Mouse (Mus musculus) intestine, postnatal 0 days (tissue): Measurements from ENCODE around the gene Itprid1. TPM values are rescaled to one million over a fixed set of nuclear protein-coding genes. Genes with fewer than 3 reads are reported as not detected.

Source experiments
- ATAC-seq: fragments of 200-750 bp; cut with Nextera tagmentation; 2 replicates; pipeline ENCODE4 v1.8.0; 2017; ENCODE audit warnings: mild to moderate bottlenecking, moderate TSS enrichment, moderate library complexity
- H3K27ac ChIP-seq: fragments of 300-500 bp; sonication (generic); 2 replicates; pipeline ENCODE4 v1.5.1; 2014; ENCODE audit warnings: mild to moderate bottlenecking, low read depth, low read length, moderate library complexity
- H3K27me3 ChIP-seq: fragments of 300-500 bp; sonication (generic); replicated peaks from 2 replicates; pipeline ENCODE4 v1.6.1; 2014; ENCODE audit warnings: low read length, mixed read lengths; ENCODE audit not compliant: control insufficient read depth, insufficient read depth
- H3K36me3 ChIP-seq: fragments of 300-500 bp; sonication (generic); 2 replicates; pipeline ENCODE4 v1.6.1; 2014; ENCODE audit warnings: mild to moderate bottlenecking, moderate library complexity; ENCODE audit not compliant: control insufficient read depth, insufficient read depth
- H3K4me1 ChIP-seq: fragments of 300-500 bp; sonication (generic); replicated peaks from 2 replicates; pipeline ENCODE4 v1.6.1; 2014; ENCODE audit warnings: antibody characterized with exemption, low read length, mixed read lengths; ENCODE audit not compliant: control insufficient read depth, insufficient read depth
- H3K4me2 ChIP-seq: fragments of 300-500 bp; sonication (generic); replicated peaks from 2 replicates; pipeline ENCODE4 v1.6.1; 2014; ENCODE audit warnings: low read depth, mild to moderate bottlenecking, moderate library complexity
- H3K4me3 ChIP-seq: fragments of 300-500 bp; sonication (generic); 2 replicates; pipeline ENCODE4 v1.5.1; 2014; ENCODE audit warnings: low read depth, low read length
- H3K9ac ChIP-seq: fragments of 300-500 bp; sonication (generic); 2 replicates; pipeline ENCODE4 v1.6.1; 2014; ENCODE audit warnings: mild to moderate bottlenecking, low read depth, low read length
- H3K9me3 ChIP-seq: fragments of 300-500 bp; sonication (generic); 2 replicates; pipeline ENCODE4 v1.6.1; 2016; ENCODE audit warnings: mixed run types; ENCODE audit not compliant: control insufficient read depth
- CTCF ChIP-seq: sonication (generic); IDR thresholded peaks from 2 replicates; pipeline ENCODE4 v1.5.1; 2016; ENCODE audit warnings: low read depth, mild to moderate bottlenecking, control low read depth, antibody characterized with exemption, moderate library complexity
- WGBS: fragments of 180-500 bp; shearing (Covaris S2); extraction: QIAGEN DNeasy Blood & Tissue Kit; methylation state at CpG from one replicate; pipeline ENCODE4 v1.1.7; 2014; 5-methylcytosine and 5-hydroxymethylcytosine counted together
- polyA plus RNA-seq: library from polyadenylated mRNA; unstranded; fragments of >200 nt; fragmentation: Nextera tagmentation; extraction: Ambion mirVana; gene quantifications from 2 replicates; pipeline ENCODE4 v1.2.1, GENCODE M21; 2015

The Itprid1 gene
- polyA plus RNA-seq, result not detected in 2 replicates

DNA sequence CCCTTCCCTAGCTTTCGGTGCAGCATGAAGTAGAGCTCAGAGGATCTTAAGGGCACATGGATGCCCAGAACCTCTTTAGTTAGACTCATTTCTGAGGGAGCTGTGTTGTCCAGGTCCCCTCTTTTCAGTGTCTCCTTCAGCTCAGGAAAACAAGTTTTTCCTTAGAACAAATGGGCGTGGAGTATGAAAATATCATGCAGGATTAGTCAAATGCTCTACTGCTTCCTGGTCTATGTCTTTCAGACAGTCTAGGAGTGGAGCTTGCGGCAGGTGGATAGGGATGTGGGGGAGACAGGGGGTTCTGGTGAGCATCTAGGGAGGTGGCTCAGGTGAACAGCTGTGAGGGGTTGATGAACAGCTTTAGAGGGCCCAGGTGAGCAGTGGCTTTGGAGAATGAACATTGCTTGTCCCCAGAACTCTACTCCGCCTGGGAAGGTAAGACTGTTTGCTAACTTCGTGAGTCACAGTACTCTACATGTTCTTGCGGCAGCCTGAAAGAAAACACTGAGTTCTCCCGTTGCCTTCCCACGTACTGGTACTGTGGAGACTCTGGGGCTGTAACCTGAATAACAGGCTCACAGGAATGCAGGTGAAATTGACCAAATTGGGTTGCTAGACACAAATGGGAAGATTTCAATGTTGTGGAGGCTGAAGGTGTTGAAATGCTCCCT, at the start of gene Itprid1:
Itprid1 (plus strand) TSS at position 246 of the 671 bp plus-strand sequence.
- H3K27me3 ChIP-seq, result no peaks in the 10 kb centered on the region
- no peaks in the 10 kb centered on the region for H3K9me3 ChIP-seq
- no peak for ATAC-seq
- no peak within 1 kb of the TSS for H3K4me2 ChIP-seq
- H3K4me1 ChIP-seq, result no peaks in the 10 kb centered on the region
- no peak within 1 kb of the TSS for H3K27ac ChIP-seq
- TF ChIP-seq CTCF, result no peak
- 64% methylated on average over 8 of the region's 8 CpGs for WGBS
- no peak within 1 kb of the TSS for H3K9ac ChIP-seq
- no peaks in the 10 kb centered on the region for H3K36me3 ChIP-seq
- no peak within 1 kb of the TSS for H3K4me3 ChIP-seq

DNA sequence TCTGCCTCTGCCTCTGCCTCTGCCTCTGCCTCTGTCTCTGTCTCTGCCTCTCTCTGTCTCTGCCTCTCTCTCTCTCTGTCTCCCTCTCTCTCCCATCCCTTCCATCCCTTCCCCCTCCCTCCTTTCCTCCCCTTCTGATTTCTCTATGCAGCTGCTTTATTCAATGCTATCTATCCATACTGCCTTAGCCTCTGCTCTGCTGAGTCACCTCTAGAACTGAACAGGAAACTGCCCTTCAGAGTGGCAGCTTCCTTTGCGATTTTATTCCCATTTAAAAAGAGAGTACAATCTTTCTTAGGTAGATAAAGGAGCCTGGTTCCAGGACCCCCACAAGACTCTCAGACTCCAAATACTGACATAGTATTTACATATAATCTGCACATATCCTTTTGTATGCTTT, 47.1 kb upstream of the Itprid1 start:
- Histone ChIP-seq H3K27me3 (no peaks in the 10 kb centered on the region), H3K9me3 (no peaks in the 10 kb centered on the region), H3K4me3 (no peak overlapping the region), H3K4me2 (no peak overlapping the region), H3K9ac (no peak overlapping the region), H3K36me3 (no peaks in the 10 kb centered on the region), H3K27ac (no peak overlapping the region), H3K4me1 (no peaks in the 10 kb centered on the region)
- no peak for TF ChIP-seq CTCF
- ATAC-seq, result no peak
- 52% methylated on average over 1 of the region's 1 CpGs for WGBS

DNA sequence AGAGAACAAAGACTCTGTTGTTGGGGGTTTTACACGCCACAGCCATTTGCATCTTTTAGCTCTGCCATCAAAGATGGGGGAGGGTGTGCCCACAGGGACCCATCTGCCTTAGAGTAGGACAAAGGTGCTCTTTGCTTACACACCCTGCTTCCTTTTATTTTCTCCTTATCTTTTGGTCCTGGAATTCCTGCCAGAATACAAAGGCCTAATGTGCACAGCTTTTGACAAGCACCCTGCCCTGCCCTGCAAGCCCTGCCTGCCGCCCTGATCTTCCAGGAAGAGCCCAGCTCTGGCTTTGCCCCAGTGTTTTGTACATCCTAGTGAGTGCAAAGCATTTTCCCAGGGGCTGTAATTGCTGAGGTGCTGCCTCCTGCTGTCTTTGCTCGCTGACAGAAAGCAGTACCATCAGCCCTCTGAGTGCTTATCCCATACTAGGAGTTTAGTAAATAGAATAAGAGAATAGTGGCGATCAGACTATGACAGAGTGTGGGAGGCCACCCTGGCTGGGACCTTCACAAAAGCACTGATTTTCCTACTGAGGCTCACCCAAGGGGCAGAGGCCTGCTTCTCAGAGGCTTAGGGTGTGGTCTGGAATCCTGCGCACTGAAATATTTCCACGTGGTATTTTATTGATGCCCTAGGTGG, 44.7 kb upstream of the Itprid1 start:
- H3K4me2 ChIP-seq, result peak overlapping the region; percentile 38; the same call in 1 of the 2 replicates
- H3K4me3 ChIP-seq, result no peak overlapping the region
- no peak overlapping the region for H3K27ac ChIP-seq
- H3K9me3 ChIP-seq, result no peaks in the 10 kb centered on the region
- TF ChIP-seq CTCF, result peak; percentile 46
- H3K9ac ChIP-seq, result no peak overlapping the region
- no peaks in the 10 kb centered on the region for H3K4me1 ChIP-seq
- no peaks in the 10 kb centered on the region for H3K27me3 ChIP-seq
- no peaks in the 10 kb centered on the region for H3K36me3 ChIP-seq
- 16% methylated on average over 6 of the region's 6 CpGs for WGBS
- ATAC-seq, result peak; percentile 80

DNA sequence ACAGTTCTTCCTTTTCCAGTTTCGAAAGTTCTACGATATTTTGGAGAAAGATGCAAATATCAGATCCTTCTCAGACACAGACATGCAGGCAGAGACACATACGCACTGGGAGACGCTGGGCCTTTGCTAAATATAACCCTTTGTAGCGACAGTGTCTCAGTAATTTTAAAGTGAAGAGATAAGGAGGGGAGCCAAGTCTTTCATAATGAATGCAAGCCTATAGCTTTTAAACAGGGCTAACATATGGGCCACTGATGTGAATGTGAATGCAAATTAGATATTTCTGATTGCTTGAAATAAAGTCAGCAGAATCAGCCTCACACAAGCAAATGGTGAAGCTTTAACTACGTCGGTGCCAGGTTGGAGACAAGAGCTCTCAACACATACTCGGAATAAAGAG, 44.2 kb upstream of the Itprid1 start:
- H3K27ac ChIP-seq, result no peak overlapping the region
- no peak overlapping the region for H3K9ac ChIP-seq
- no peak for ATAC-seq
- H3K9me3 ChIP-seq, result no peaks in the 10 kb centered on the region
- TF ChIP-seq CTCF, result no peak
- 49% methylated on average over 8 of the region's 8 CpGs for WGBS
- H3K27me3 ChIP-seq, result no peaks in the 10 kb centered on the region
- H3K4me1 ChIP-seq, result no peaks in the 10 kb centered on the region
- no peaks in the 10 kb centered on the region for H3K36me3 ChIP-seq
- no peak overlapping the region for H3K4me3 ChIP-seq
- peak overlapping the region; percentile 38; the same call in 1 of the 2 replicates for H3K4me2 ChIP-seq

DNA sequence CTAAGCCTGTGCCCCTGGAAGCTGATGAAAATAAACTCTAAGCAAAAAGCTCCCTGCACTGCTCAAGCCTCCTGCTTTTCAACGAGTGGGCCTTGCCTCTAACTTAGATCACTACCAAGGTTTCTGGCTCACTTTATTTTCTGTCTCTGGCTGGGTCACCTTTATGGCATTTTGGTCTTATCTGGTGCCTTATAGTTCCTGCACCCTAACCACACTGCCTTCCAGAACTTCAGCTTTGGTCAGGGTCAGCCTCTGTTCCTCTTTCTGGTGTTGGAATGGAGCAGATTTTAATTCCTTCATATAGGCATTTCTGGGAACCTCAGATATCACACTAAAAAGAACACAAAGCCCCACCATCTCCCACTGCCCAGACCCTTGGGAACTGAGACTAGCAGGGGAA, 34.0 kb upstream of the Itprid1 start:
- no peak for ATAC-seq
- H3K9me3 ChIP-seq, result no peaks in the 10 kb centered on the region
- no peak overlapping the region for H3K4me3 ChIP-seq
- H3K4me1 ChIP-seq, result no peaks in the 10 kb centered on the region
- no peaks in the 10 kb centered on the region for H3K36me3 ChIP-seq
- no peak overlapping the region for H3K9ac ChIP-seq
- H3K4me2 ChIP-seq, result no peak overlapping the region
- no peak overlapping the region for H3K27ac ChIP-seq
- H3K27me3 ChIP-seq, result no peaks in the 10 kb centered on the region
- no peak for TF ChIP-seq CTCF
- WGBS, result 50% methylated on average over 1 of the region's 1 CpGs

DNA sequence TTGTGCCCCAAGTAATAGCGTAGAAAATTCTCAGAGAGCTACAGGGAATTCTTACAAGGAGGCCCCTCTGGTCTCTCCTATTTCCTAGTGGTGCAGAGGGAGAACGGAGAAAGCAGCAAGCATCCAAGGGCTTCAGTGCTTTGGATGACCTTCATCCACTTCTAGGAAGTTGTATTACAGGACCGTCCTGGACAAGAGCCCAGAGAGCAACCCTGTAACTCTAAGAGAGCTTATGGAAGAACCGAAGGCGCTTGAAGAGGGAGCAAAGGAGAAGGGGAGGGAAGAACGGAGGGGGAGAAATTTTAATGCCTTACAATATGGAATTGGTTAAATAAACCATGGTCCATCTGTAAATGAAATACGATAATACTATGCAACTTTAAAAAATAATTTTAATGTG, 33.3 kb upstream of the Itprid1 start:
- Histone ChIP-seq H3K4me2 (no peak overlapping the region), H3K9me3 (no peaks in the 10 kb centered on the region), H3K4me3 (no peak overlapping the region), H3K27ac (no peak overlapping the region), H3K36me3 (no peaks in the 10 kb centered on the region), H3K9ac (no peak overlapping the region), H3K4me1 (no peaks in the 10 kb centered on the region), H3K27me3 (no peaks in the 10 kb centered on the region)
- no peak for TF ChIP-seq CTCF
- WGBS, result 70% methylated on average over 7 of the region's 7 CpGs
- no peak for ATAC-seq
